Mouse (Mus musculus): ENCODE measurements around the gene Clec16a.

The Clec16a gene

DNA sequence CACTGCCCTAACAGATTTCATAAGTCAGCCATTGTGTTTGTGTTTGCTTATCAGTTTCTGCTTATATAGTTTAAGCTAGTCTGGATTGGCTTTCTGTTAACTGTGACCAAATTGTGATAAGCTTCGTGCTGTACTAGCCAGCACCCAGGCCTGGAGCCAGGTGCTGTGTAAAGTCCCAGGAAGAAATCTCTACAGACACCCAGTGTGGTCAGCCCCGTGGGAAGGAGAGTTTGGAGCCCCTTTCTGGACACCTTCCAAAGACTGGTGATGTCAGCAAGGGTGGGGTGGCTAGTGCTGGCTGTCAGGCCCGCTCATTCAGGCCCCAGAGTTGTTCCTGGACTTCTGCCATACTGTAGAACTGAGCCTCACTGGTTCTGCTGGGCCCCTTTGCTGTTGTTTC lies 83.8 kb downstream of the Clec16a start:
- TF ChIP-seq NANOG (IDR thresholded peaks at IDR 0.05; ENCODE audit: borderline replicate concordance, low read length) (no peak), POU5F1 (IDR thresholded peaks at IDR 0.05; ENCODE audit: borderline replicate concordance, low read length) (no peak), CTCF (conservative IDR thresholded peaks at IDR 0.05; ENCODE audit: low read length) (no peak)

DNA sequence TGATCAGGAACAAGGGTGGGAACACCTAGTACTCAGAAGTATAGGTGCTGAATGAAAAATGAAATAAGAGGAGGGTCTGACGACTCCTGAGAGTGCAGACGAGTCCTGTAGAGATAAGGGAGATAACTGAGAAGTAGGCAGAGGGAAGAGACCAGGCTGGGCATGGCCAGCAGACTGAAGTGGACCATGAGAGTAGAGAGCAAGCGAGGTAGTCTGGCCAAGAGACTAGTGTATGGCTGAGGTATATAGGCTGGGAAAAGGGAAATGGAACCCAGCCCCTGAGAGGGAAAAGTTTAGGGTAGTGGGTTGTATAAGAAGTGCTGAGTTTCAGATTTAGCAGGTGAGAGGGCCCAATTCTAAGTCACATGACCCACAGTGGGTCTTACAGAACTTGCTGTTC lies 84.2 kb downstream of the Clec16a start:
- TF ChIP-seq NANOG (IDR thresholded peaks at IDR 0.05; ENCODE audit: borderline replicate concordance, low read length) (no peak), CTCF (conservative IDR thresholded peaks at IDR 0.05; ENCODE audit: low read length) (no peak), POU5F1 (IDR thresholded peaks at IDR 0.05; ENCODE audit: borderline replicate concordance, low read length) (no peak)
- Histone ChIP-seq H3K9me3 (ENCODE audit: low read length) (no peaks in the 10 kb centered on the region), H3K4me3 (replicated peaks; ENCODE audit: low read length) (no peak overlapping the region), H3K27me3 (ENCODE audit: insufficient read depth, low read length) (no peaks in the 10 kb centered on the region), H3K4me1 (replicated peaks; ENCODE audit: low read depth, low read length) (peaks cover 46% of the 10 kb centered on the region), H3K36me3 (ENCODE audit: insufficient read depth, low read length) (peaks cover 55% of the 10 kb centered on the region)

More for the DNA sequence above, 83.8 kb downstream of the Clec16a start:
- no peaks in the 10 kb centered on the region for H3K27me3 ChIP-seq (ENCODE audit: insufficient read depth, low read length)
- peaks cover 42% of the 10 kb centered on the region for H3K4me1 ChIP-seq (replicated peaks; ENCODE audit: low read depth, low read length)
- H3K36me3 ChIP-seq (ENCODE audit: insufficient read depth, low read length): peaks cover 53% of the 10 kb centered on the region
- H3K4me3 ChIP-seq (replicated peaks; ENCODE audit: low read length): no peak overlapping the region
- no peaks in the 10 kb centered on the region for H3K9me3 ChIP-seq (ENCODE audit: low read length)

DNA sequence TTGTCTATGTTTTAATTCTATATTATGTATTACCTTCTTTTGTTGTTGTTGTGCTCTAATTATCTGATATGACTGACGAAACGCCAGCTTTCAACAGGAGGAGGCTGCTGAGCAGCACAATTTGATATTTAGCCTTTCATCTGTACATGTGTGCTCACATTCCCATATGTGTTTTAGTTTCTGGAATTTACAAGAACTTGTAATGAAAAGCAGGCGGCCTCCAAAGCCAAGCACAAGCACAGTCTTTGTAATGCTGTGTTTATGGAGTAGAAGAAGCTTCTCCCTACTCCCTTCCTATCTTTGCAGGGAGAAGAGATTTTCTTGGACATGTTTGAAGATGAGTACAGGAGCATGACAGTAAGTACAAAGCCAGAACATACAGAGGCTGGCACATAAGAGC lies 89.8 kb downstream of the Clec16a start:
- Histone ChIP-seq H3K27me3 (ENCODE audit: insufficient read depth, low read length) (no peaks in the 10 kb centered on the region), H3K36me3 (ENCODE audit: insufficient read depth, low read length) (peaks cover 26% of the 10 kb centered on the region), H3K4me3 (replicated peaks; ENCODE audit: low read length) (no peak overlapping the region), H3K9me3 (ENCODE audit: low read length) (no peaks in the 10 kb centered on the region), H3K4me1 (replicated peaks; ENCODE audit: low read depth, low read length) (peaks cover 44% of the 10 kb centered on the region)
- TF ChIP-seq NANOG (IDR thresholded peaks at IDR 0.05; ENCODE audit: borderline replicate concordance, low read length) (no peak), CTCF (conservative IDR thresholded peaks at IDR 0.05; ENCODE audit: low read length) (no peak), POU5F1 (IDR thresholded peaks at IDR 0.05; ENCODE audit: borderline replicate concordance, low read length) (no peak)

DNA sequence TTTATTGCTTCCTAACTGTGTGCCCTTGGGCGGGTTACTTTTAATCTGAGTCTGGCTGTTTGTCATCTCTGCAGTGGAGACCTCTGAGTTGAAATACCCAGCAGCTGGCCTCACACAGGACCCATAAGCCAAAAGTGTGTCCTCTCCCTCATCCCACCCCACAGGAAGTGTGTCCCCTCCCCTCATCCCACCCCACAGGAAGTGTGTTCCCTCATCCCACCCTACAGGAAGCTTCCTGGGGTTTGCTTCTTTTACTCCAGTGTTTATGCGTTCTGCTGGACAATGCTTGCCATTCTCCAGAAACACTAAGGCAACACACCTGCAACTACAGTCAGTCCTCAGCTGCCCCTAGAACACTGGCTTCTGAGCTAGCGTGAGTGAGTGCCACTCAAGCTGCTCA lies 92.8 kb downstream of the Clec16a start:
- no peaks in the 10 kb centered on the region for H3K9me3 ChIP-seq (ENCODE audit: low read length)
- no peaks in the 10 kb centered on the region for H3K27me3 ChIP-seq (ENCODE audit: insufficient read depth, low read length)
- H3K4me3 ChIP-seq (replicated peaks; ENCODE audit: low read length): no peak overlapping the region
- H3K4me1 ChIP-seq (replicated peaks; ENCODE audit: low read depth, low read length): peaks cover 48% of the 10 kb centered on the region
- peaks cover 19% of the 10 kb centered on the region for H3K36me3 ChIP-seq (ENCODE audit: insufficient read depth, low read length)
- TF ChIP-seq CTCF (conservative IDR thresholded peaks at IDR 0.05; ENCODE audit: low read length) (no peak), POU5F1 (IDR thresholded peaks at IDR 0.05; ENCODE audit: borderline replicate concordance, low read length) (no peak), NANOG (IDR thresholded peaks at IDR 0.05; ENCODE audit: borderline replicate concordance, low read length) (no peak)

DNA sequence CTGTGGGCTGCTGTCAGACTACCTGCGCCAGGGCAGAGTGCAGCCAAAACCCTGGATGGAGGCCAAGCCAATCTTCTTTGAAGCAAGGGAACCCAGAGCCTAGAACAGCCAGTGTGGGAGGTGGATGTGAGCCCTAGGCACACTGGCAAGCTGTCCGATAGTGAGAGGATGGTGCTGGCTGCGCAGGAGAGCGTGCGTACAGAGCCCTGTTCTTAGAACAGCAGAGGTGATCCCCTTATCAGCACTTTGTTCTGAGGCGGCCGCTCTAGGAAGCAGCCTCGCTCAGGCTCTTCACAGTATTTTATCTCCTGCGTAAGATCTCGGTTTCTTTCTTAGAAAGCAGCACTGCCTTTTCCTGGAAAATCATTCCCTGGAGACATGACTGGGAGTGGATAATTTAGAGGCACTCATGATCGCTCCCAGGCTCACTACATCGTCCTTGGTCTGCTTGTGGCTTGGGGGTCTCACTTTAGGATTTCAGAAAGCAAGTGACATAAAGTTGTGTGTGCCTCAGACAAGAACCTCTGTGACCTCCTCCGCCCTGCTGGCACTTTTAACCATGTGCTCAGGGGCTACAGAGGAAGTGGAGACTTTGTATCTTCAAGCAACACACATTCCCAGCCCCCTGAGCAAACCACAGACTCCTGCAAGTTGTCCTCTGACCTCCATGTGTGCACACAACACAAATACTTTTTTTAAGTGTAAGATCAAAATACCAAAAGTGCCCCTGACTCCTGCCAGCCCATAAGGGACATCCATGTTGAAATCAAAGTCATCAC lies 94.2 kb downstream of the Clec16a start:
- Histone ChIP-seq H3K27me3 (ENCODE audit: insufficient read depth, low read length) (no peaks in the 10 kb centered on the region), H3K9me3 (ENCODE audit: low read length) (no peaks in the 10 kb centered on the region), H3K4me3 (replicated peaks; ENCODE audit: low read length) (no peak overlapping the region), H3K36me3 (ENCODE audit: insufficient read depth, low read length) (peaks cover 18% of the 10 kb centered on the region), H3K4me1 (replicated peaks; ENCODE audit: low read depth, low read length) (peaks cover 37% of the 10 kb centered on the region)
- TF ChIP-seq CTCF (conservative IDR thresholded peaks at IDR 0.05; ENCODE audit: low read length) (no peak), NANOG (IDR thresholded peaks at IDR 0.05; ENCODE audit: borderline replicate concordance, low read length) (no peak), POU5F1 (IDR thresholded peaks at IDR 0.05; ENCODE audit: borderline replicate concordance, low read length) (no peak)

- H3K4me3 ChIP-seq (replicated peaks; ENCODE audit: low read length): no peak overlapping the region
- peaks cover 19% of the 10 kb centered on the region for H3K36me3 ChIP-seq (ENCODE audit: insufficient read depth, low read length)
- no peaks in the 10 kb centered on the region for H3K9me3 ChIP-seq (ENCODE audit: low read length)
- TF ChIP-seq CTCF (conservative IDR thresholded peaks at IDR 0.05; ENCODE audit: low read length) (peak; percentile 72), POU5F1 (IDR thresholded peaks at IDR 0.05; ENCODE audit: borderline replicate concordance, low read length) (no peak)
- H3K27me3 ChIP-seq (ENCODE audit: insufficient read depth, low read length): no peaks in the 10 kb centered on the region
- peaks cover 35% of the 10 kb centered on the region for H3K4me1 ChIP-seq (replicated peaks; ENCODE audit: low read depth, low read length)
Measured at GRCm38 (mm10) chr16:10640041-10640440, 94.9 kb downstream of the Clec16a start.

- no peak overlapping the region for H3K4me3 ChIP-seq (replicated peaks; ENCODE audit: low read length)
- no peaks in the 10 kb centered on the region for H3K27me3 ChIP-seq (ENCODE audit: insufficient read depth, low read length)
- peaks cover 17% of the 10 kb centered on the region for H3K36me3 ChIP-seq (ENCODE audit: insufficient read depth, low read length)
- H3K4me1 ChIP-seq (replicated peaks; ENCODE audit: low read depth, low read length): peaks cover 35% of the 10 kb centered on the region
- no peaks in the 10 kb centered on the region for H3K9me3 ChIP-seq (ENCODE audit: low read length)
- TF ChIP-seq CTCF (conservative IDR thresholded peaks at IDR 0.05; ENCODE audit: low read length): no peak
- TF ChIP-seq NANOG (IDR thresholded peaks at IDR 0.05; ENCODE audit: borderline replicate concordance, low read length): no peak
- no peak for TF ChIP-seq POU5F1 (IDR thresholded peaks at IDR 0.05; ENCODE audit: borderline replicate concordance, low read length)
Measured at GRCm38 (mm10) chr16:10641146-10641545, 96.0 kb downstream of the Clec16a start.

GRCm38 (mm10) chr16:10642857-10643633 lies 97.9 kb downstream of the Clec16a start:
- Histone ChIP-seq H3K9me3 (ENCODE audit: low read length) (no peaks in the 10 kb centered on the region), H3K4me3 (replicated peaks; ENCODE audit: low read length) (no peak overlapping the region), H3K36me3 (ENCODE audit: insufficient read depth, low read length) (peaks cover 26% of the 10 kb centered on the region), H3K4me1 (replicated peaks; ENCODE audit: low read depth, low read length) (peaks cover 26% of the 10 kb centered on the region), H3K27me3 (ENCODE audit: insufficient read depth, low read length) (no peaks in the 10 kb centered on the region)
- no peak for TF ChIP-seq NANOG (IDR thresholded peaks at IDR 0.05; ENCODE audit: borderline replicate concordance, low read length)
- no peak for TF ChIP-seq POU5F1 (IDR thresholded peaks at IDR 0.05; ENCODE audit: borderline replicate concordance, low read length)
- no peak for TF ChIP-seq CTCF (conservative IDR thresholded peaks at IDR 0.05; ENCODE audit: low read length)

All from E14TG2a.4 (cell line).